Mouse (Mus musculus) CH12.LX (cell line): Measurements from ENCODE around the gene Dmxl2. TPM values are rescaled to one million over a fixed set of nuclear protein-coding genes. Genes with fewer than 3 reads are reported as not detected.

Source experiments
- DNase-seq: peaks from one replicate; pipeline ENCODE4 v3.0.0-alpha.2; 2013; ENCODE audit errors: extremely low read depth
- H3K27ac ChIP-seq: 2 replicates; pipeline ENCODE4 v1.5.1; 2012; ENCODE audit warnings: low read depth, mild to moderate bottlenecking, control low read depth, moderate library complexity; ENCODE audit not compliant: insufficient read depth
- H3K27me3 ChIP-seq: replicated peaks from 2 replicates; pipeline ENCODE3; 2012; ENCODE audit warnings: inconsistent platforms
- H3K36me3 ChIP-seq, 2 experiments: replicated peaks in 1 of 2; 2 replicates each; pipeline versions ENCODE3 to v1.6.1; 2012; ENCODE audit warnings: inconsistent platforms in 1 of 2, low read length in 1 of 2, mild to moderate bottlenecking in 1 of 2, mixed read lengths in 1 of 2, moderate library complexity in 1 of 2; ENCODE audit not compliant: control insufficient read depth in 1 of 2, insufficient read depth in 1 of 2
- H3K4me1 ChIP-seq, 2 experiments: 2 replicates each; pipeline ENCODE4 v1.6.1; 2012; ENCODE audit warnings: inconsistent platforms in 1 of 2, moderate library complexity in 1 of 2; ENCODE audit not compliant: insufficient read depth in 2 of 2, control insufficient read depth in 1 of 2
- H3K4me2 ChIP-seq: 2 replicates; pipeline ENCODE4 v1.6.1; 2012; ENCODE audit warnings: low read depth, mild to moderate bottlenecking, control low read depth; ENCODE audit not compliant: poor library complexity, insufficient read depth, severe bottlenecking
- H3K4me3 ChIP-seq, 3 experiments: fragments of 150-350 bp in 1 of 3; sonication (generic) in 1 of 3; replicated peaks in 1 of 3; 2 replicates each; pipeline versions ENCODE3 to v1.5.1; 2011 to 2012; ENCODE audit warnings: low read depth in 2 of 3, low read length in 2 of 3, mild to moderate bottlenecking in 2 of 3, moderate library complexity in 2 of 3, control low read depth in 1 of 3, improper control_type of control experiment in 1 of 3, inconsistent platforms in 1 of 3, mixed read lengths in 1 of 3; ENCODE audit not compliant: poor library complexity in 1 of 3
- H3K79me2 ChIP-seq: replicated peaks from 2 replicates; pipeline ENCODE4 v1.6.1; 2012; ENCODE audit warnings: mild to moderate bottlenecking, moderate library complexity; ENCODE audit not compliant: control insufficient read depth, poor library complexity, insufficient read depth, severe bottlenecking; ENCODE audit errors: extremely low read depth
- H3K9ac ChIP-seq: 2 replicates; pipeline ENCODE4 v1.6.1; 2012; ENCODE audit warnings: low read depth, mild to moderate bottlenecking, control low read depth, moderate library complexity; ENCODE audit not compliant: insufficient read depth
- H3K9me3 ChIP-seq: replicated peaks from 2 replicates; pipeline ENCODE3; 2012; ENCODE audit warnings: low read length, inconsistent platforms, mixed read lengths
- CHD2 ChIP-seq: IDR thresholded peaks from 2 replicates; pipeline ENCODE4 v1.6.1; 2011; ENCODE audit warnings: low read length, improper control_type of control experiment
- E2F4 ChIP-seq: IDR thresholded peaks from 2 replicates; pipeline ENCODE4 v1.6.1; 2011; ENCODE audit warnings: low read depth, low read length, improper control_type of control experiment; ENCODE audit not compliant: insufficient replicate concordance
- ETS1 ChIP-seq: conservative IDR thresholded peaks from 2 replicates; pipeline ENCODE4 v1.6.1; 2012; ENCODE audit warnings: low read depth, mild to moderate bottlenecking, inconsistent platforms, low read length, improper control_type of control experiment, moderate library complexity
- GABPA ChIP-seq: IDR thresholded peaks from 2 replicates; pipeline ENCODE4 v1.6.1; 2012; ENCODE audit warnings: low read depth, low read length, improper control_type of control experiment, inconsistent platforms; ENCODE audit not compliant: insufficient replicate concordance
- IRF4 ChIP-seq: IDR thresholded peaks from 2 replicates; pipeline ENCODE4 v1.6.1; 2014; ENCODE audit warnings: low read depth, mild to moderate bottlenecking, inconsistent platforms, low read length, improper control_type of control experiment
- KAT2A ChIP-seq: IDR thresholded peaks from 2 replicates; pipeline ENCODE4 v1.6.1; 2012; ENCODE audit warnings: low read length, improper control_type of control experiment, inconsistent platforms; ENCODE audit not compliant: insufficient replicate concordance
- MAFK ChIP-seq: IDR thresholded peaks from 2 replicates; pipeline ENCODE4 v1.6.1; 2011; ENCODE audit warnings: low read length, improper control_type of control experiment; ENCODE audit not compliant: insufficient replicate concordance
- MAX ChIP-seq: IDR thresholded peaks from 2 replicates; pipeline ENCODE4 v1.6.1; 2011; ENCODE audit warnings: low read length, improper control_type of control experiment
- MEF2A ChIP-seq: IDR thresholded peaks from 2 replicates; pipeline ENCODE4 v1.6.1; 2014; ENCODE audit warnings: low read depth, mild to moderate bottlenecking, inconsistent platforms, low read length, improper control_type of control experiment, borderline replicate concordance
- MYC ChIP-seq: IDR thresholded peaks from 2 replicates; pipeline ENCODE4 v1.6.1; 2011; ENCODE audit warnings: low read depth, mild to moderate bottlenecking, improper control_type of control experiment, low read length
- NELFE ChIP-seq: IDR thresholded peaks from 2 replicates; pipeline ENCODE4 v1.6.1; 2011; ENCODE audit warnings: low read depth, low read length, improper control_type of control experiment
- PAX5 ChIP-seq: IDR thresholded peaks from 2 replicates; pipeline ENCODE4 v1.6.1; 2012; ENCODE audit warnings: low read length, inconsistent platforms, mixed read lengths
- POLR2A ChIP-seq: IDR thresholded peaks from 2 replicates; pipeline ENCODE4 v1.6.1; 2011; ENCODE audit warnings: low read depth, mild to moderate bottlenecking, improper control_type of control experiment, low read length
- POLR2AphosphoS2 ChIP-seq: IDR thresholded peaks from 2 replicates; pipeline ENCODE4 v1.6.1; 2011; ENCODE audit warnings: low read depth, low read length, improper control_type of control experiment
- RAD21 ChIP-seq: IDR thresholded peaks from 2 replicates; pipeline ENCODE4 v1.6.1; 2011; ENCODE audit warnings: low read depth, mild to moderate bottlenecking, low read length, improper control_type of control experiment, moderate library complexity
- SIN3A ChIP-seq: IDR thresholded peaks from 2 replicates; pipeline ENCODE4 v1.6.1; 2012; ENCODE audit warnings: low read length, improper control_type of control experiment, inconsistent platforms
- SMC3 ChIP-seq: IDR thresholded peaks from 2 replicates; pipeline ENCODE4 v1.6.1; 2011; ENCODE audit warnings: low read depth, low read length, improper control_type of control experiment
- TBP ChIP-seq: conservative IDR thresholded peaks from 2 replicates; pipeline ENCODE4 v1.6.1; 2011; ENCODE audit warnings: low read depth, low read length, improper control_type of control experiment
- UBTF ChIP-seq: IDR thresholded peaks from 2 replicates; pipeline ENCODE4 v1.6.1; 2012; ENCODE audit warnings: low read depth, mild to moderate bottlenecking, inconsistent platforms, low read length, improper control_type of control experiment, moderate library complexity
- ZC3H11A ChIP-seq: IDR thresholded peaks from 2 replicates; pipeline ENCODE4 v1.6.1; 2012; ENCODE audit warnings: low read depth, mild to moderate bottlenecking, inconsistent platforms, low read length, improper control_type of control experiment
- ZNF384 ChIP-seq: IDR thresholded peaks from 2 replicates; pipeline ENCODE4 v1.6.1; 2012; ENCODE audit warnings: low read depth, low read length, improper control_type of control experiment, inconsistent platforms
- dilution Hi-C: fragments of 300-500 bp; cut with MboI; formaldehyde crosslinking; loops from 2 replicates; pipeline ENCODE4 v1.14.3; 2020; ENCODE audit warnings: low sequenced_read_pairs; ENCODE audit not compliant: extremely low pct_unique_long_range_greater_than_20kb, extremely low pct_ligation_motif_present
- in situ Hi-C: fragments of 300-500 bp; cut with MboI; formaldehyde crosslinking; loops from 3 replicates; pipeline ENCODE4 v1.14.3; 2019; ENCODE audit warnings: low sequenced_read_pairs, low pct_ligation_motif_present, low pct_unique_long_range_greater_than_20kb, mixed read lengths
- polyA plus RNA-seq: library from polyadenylated mRNA; unstranded; fragments of >175 nt; gene quantifications from 2 replicates; pipeline ENCODE4 v1.2.1, GENCODE M21; 2012; ENCODE audit warnings: low read depth; ENCODE audit not compliant: insufficient read length
- total RNA-seq, 2 experiments: library from RNA; depleted of rRNA; stranded (reverse); fragments of 300-350 nt in 1 of 2; fragments of >200 nt in 1 of 2; gene quantifications; 2 replicates each; pipeline ENCODE4 v1.2.3; 2012 to 2014

Dmxl2 gene
- total and polyA plus RNA-seq, 3 experiments, result 21.8 to 23.7 (median 22.5) TPM

DNA sequence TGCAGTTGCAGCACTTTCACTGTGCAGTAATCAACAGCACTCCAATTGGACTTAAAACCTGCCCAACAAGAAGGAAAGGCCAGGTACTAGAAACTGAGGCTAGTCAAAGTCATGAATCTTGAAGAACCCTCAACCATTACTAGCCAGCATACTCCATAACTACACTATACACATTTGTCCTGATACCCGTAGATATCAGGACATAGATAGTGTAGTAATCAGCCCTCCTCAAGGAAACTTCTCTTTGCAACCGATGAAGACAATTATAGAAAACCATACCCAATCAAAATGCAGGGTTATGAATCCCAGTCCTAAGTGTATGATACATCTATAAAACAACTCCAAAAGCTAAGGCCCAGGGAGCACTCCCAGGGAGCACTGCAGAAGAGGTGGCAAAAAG, 16.5 kb downstream of the Dmxl2 start:
- H3K4me1 ChIP-seq, result peaks cover 3 to 34% of the 10 kb centered on the region in 2 experiments

DNA sequence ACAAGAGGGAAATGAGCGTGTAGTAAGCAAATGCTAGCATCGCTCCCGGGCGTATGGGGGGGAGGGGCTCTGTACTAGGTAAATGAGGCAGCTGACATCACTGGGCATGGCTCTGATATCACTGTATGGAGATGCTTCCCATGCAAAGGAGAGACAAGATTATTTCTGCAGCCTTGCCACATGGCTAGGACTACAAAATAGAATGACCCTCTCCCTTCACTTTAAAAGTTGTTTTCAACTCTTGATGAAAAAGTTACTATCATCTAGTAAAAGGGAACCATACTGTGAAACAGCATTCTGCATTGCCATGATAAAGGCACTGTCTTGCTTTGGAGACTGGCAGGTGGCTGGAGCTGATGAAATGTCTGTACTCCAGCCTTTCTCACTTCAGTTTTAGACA, 18.2 kb downstream of the Dmxl2 start:
- Histone ChIP-seq H3K36me3 (peaks cover 3 to 11% of the 10 kb centered on the region in 2 experiments), H3K4me3 (no peak overlapping the region), H3K4me2 (peak overlapping the region; percentile 29; the same call in 1 of the 2 replicates), H3K9ac (no peak overlapping the region), H3K9me3 (no peaks in the 10 kb centered on the region), H3K79me2 (peaks cover 16% of the 10 kb centered on the region), H3K27ac (no peak overlapping the region), H3K4me1 (peaks cover 8 to 36% of the 10 kb centered on the region in 2 experiments), H3K27me3 (no peaks in the 10 kb centered on the region)
- DNase-seq, result peak; percentile 76
- dilution Hi-C loops, result no loop called here
- in situ Hi-C loops, result no loop called here
- TF ChIP-seq ZNF384 (no peak), TBP (0 out of 2 replicates have a peak, but pooled peaks have one; percentile 24), CHD2 (0 out of 2 replicates have a peak, but pooled peaks have one; percentile 27), SIN3A (no peak), POLR2AphosphoS2 (no peak), MAFK (no peak), KAT2A (no peak)

More for the DNA sequence above, 16.5 kb downstream of the Dmxl2 start:
- H3K4me3 ChIP-seq, result no peak overlapping the region
- H3K27me3 ChIP-seq, result no peaks in the 10 kb centered on the region
- H3K79me2 ChIP-seq, result peaks cover 16% of the 10 kb centered on the region
- no peaks in the 10 kb centered on the region for H3K9me3 ChIP-seq
- dilution Hi-C loops, result no loop called here
- DNase-seq, result no peak
- peaks cover 2 to 8% of the 10 kb centered on the region in 2 experiments for H3K36me3 ChIP-seq
- no peak overlapping the region for H3K4me2 ChIP-seq
- H3K27ac ChIP-seq, result no peak overlapping the region
- in situ Hi-C loops, result no loop called here
- TF ChIP-seq KAT2A (no peak), SMC3 (no peak), GABPA (no peak), MAX (no peak), IRF4 (no peak), E2F4 (no peak), POLR2AphosphoS2 (no peak), MYC (no peak), MEF2A (no peak), ZNF384 (no peak), NELFE (no peak), PAX5 (no peak), ZC3H11A (no peak), RAD21 (no peak), ETS1 (no peak), UBTF (no peak), POLR2A (no peak)
- H3K9ac ChIP-seq, result no peak overlapping the region
